Mouse (Mus musculus): ENCODE data around the gene Cnot6. TPM values are rescaled to one million over a fixed set of nuclear protein-coding genes. Genes with fewer than 3 reads are reported as not detected.

Cnot6 gene
- polyA plus RNA-seq, 1 experiment, result 58.5 TPM

- TF ChIP-seq GATA1 (IDR thresholded peaks at IDR 0.05; ENCODE audit: low read length), result no peak
Measured at GRCm38 (mm10) chr11:49684237-49684973, 28.1 kb downstream of the Cnot6 start.

GRCm38 (mm10) chr11:49673433-49673832, 39.1 kb downstream of the Cnot6 start:
- no peak for TF ChIP-seq GATA1 (IDR thresholded peaks at IDR 0.05; ENCODE audit: low read length)

- no peak for TF ChIP-seq GATA1 (IDR thresholded peaks at IDR 0.05; ENCODE audit: low read length)
Measured at GRCm38 (mm10) chr11:49665462-49665861, 47.1 kb downstream of the Cnot6 start.

- no peak for TF ChIP-seq GATA1 (IDR thresholded peaks at IDR 0.05; ENCODE audit: low read length)
Measured at GRCm38 (mm10) chr11:49664262-49665140, 48.0 kb downstream of the Cnot6 start.

- no peak for TF ChIP-seq GATA1 (IDR thresholded peaks at IDR 0.05; ENCODE audit: low read length)
Measured at GRCm38 (mm10) chr11:49663310-49663709, 49.2 kb downstream of the Cnot6 start, which contains the start of gene Scgb3a1. Gene Scgb3a1, plus strand, starts transcription at chr11:49663610.

GRCm38 (mm10) chr11:49662292-49662780, 50.2 kb downstream of the Cnot6 start:
- TF ChIP-seq GATA1 (IDR thresholded peaks at IDR 0.05; ENCODE audit: low read length), result no peak

- no peak for TF ChIP-seq GATA1 (IDR thresholded peaks at IDR 0.05; ENCODE audit: low read length)
Measured at GRCm38 (mm10) chr11:49659470-49659799, 53.1 kb downstream of the Cnot6 start.

- TF ChIP-seq GATA1 (IDR thresholded peaks at IDR 0.05; ENCODE audit: low read length), result no peak
Measured at GRCm38 (mm10) chr11:49658791-49659469, 53.6 kb downstream of the Cnot6 start.

GRCm38 (mm10) chr11:49658065-49658464, 54.5 kb downstream of the Cnot6 start:
- TF ChIP-seq GATA1 (IDR thresholded peaks at IDR 0.05; ENCODE audit: low read length), result no peak

- TF ChIP-seq GATA1 (IDR thresholded peaks at IDR 0.05; ENCODE audit: low read length), result no peak
Measured at GRCm38 (mm10) chr11:49655501-49655900, 57.0 kb downstream of the Cnot6 start.

GRCm38 (mm10) chr11:49654651-49655050, 57.9 kb downstream of the Cnot6 start:
- TF ChIP-seq GATA1 (IDR thresholded peaks at IDR 0.05; ENCODE audit: low read length), result no peak

- no peak for TF ChIP-seq GATA1 (IDR thresholded peaks at IDR 0.05; ENCODE audit: low read length)
Measured at GRCm38 (mm10) chr11:49653079-49653408, 59.5 kb downstream of the Cnot6 start.

- TF ChIP-seq GATA1 (IDR thresholded peaks at IDR 0.05; ENCODE audit: low read length), result no peak
Measured at GRCm38 (mm10) chr11:49652401-49653078, 60.0 kb downstream of the Cnot6 start.

- TF ChIP-seq GATA1 (IDR thresholded peaks at IDR 0.05; ENCODE audit: low read length), result no peak
Measured at GRCm38 (mm10) chr11:49651762-49652322, 60.7 kb downstream of the Cnot6 start.

All from G1E-ER4 (cell line).